Mouse (Mus musculus) liver, embryonic 14.5 days (tissue): ENCODE results near the gene Fbxo46.

ENCODE experiments used
- CTCF ChIP-seq: IDR thresholded peaks from 2 replicates; pipeline ENCODE4 v1.5.1; 2016; ENCODE audit warnings: antibody characterized with exemption, low read depth, control low read depth
- EP300 ChIP-seq: IDR thresholded peaks from 2 replicates; pipeline ENCODE4 v1.6.1; 2016; ENCODE audit warnings: antibody characterized with exemption, low read depth

- TF ChIP-seq CTCF (no peak), EP300 (no peak)
These were observed 39.8 kb downstream of the Fbxo46 start for GRCm38 (mm10) chr7:19159411-19159810.
